Mouse (Mus musculus): ENCODE data around the gene Cyct. TPM values are rescaled to one million over a fixed set of nuclear protein-coding genes. Genes with fewer than 3 reads are reported as not detected.

Gene Cyct
- polyA plus RNA-seq, 2 experiments from 2014 or later = not detected

GRCm38 (mm10) chr2:76334596-76334995 lies 25.7 kb downstream of the Cyct start:
- no peak for ATAC-seq

GRCm38 (mm10) chr2:76332161-76332805 lies 28.0 kb downstream of the Cyct start:
- no peak for ATAC-seq

- ATAC-seq = no peak
Observed at GRCm38 (mm10) chr2:76330081-76330480, 30.2 kb downstream of the Cyct start.

GRCm38 (mm10) chr2:76326161-76326560 lies 34.1 kb downstream of the Cyct start:
- no peak for ATAC-seq

GRCm38 (mm10) chr2:76324463-76324862 lies 35.8 kb downstream of the Cyct start:
- ATAC-seq = no peak

- ATAC-seq = no peak
Observed at GRCm38 (mm10) chr2:76323185-76323875, 36.9 kb downstream of the Cyct start.

- ATAC-seq = no peak
Observed at GRCm38 (mm10) chr2:76320336-76320735, 39.9 kb downstream of the Cyct start.

- ATAC-seq = no peak
Observed at GRCm38 (mm10) chr2:76319231-76319630, 41.0 kb downstream of the Cyct start.

Other genes with a start within 250 kb of the Cyct start
- 1 to 10 TPM; 5.8 to 6.1 TPM for gene Pde11a, start 21.7 kb downstream of the Cyct start, polyA plus RNA-seq (2017; shearing (Covaris generic))
- gene Rbm45, start 9.5 kb upstream of the Cyct start, polyA plus RNA-seq (2017; shearing (Covaris generic)) = 10 to 100 TPM in 1 of 2 experiments, 1 to 10 TPM in 1; 4.7 to 15.8 TPM
- gene Osbpl6, start 46.1 kb upstream of the Cyct start, polyA plus RNA-seq (2017; shearing (Covaris generic)) = under 1 TPM; 0.24 to 0.27 TPM